Mouse (Mus musculus) forebrain, embryonic 14.5 days (tissue): ENCODE data around the gene Ramp1. TPM values are rescaled to one million over a fixed set of nuclear protein-coding genes. Genes with fewer than 3 reads are reported as not detected.

Experiments used
- ATAC-seq: fragments of 200-750 bp; cut with Nextera tagmentation; 2 replicates; pipeline ENCODE4 v1.8.0; 2017; ENCODE audit warnings: mild to moderate bottlenecking, moderate library complexity
- DNase-seq: peaks from one replicate; pipeline ENCODE4 v3.0.0-alpha.2; 2015; ENCODE audit warnings: low spot score
- H3K27ac ChIP-seq: fragments of 300-500 bp; sonication (generic); 2 replicates; pipeline ENCODE4 v1.5.1; 2014; ENCODE audit warnings: low read depth, mild to moderate bottlenecking, control low read depth, low read length, moderate library complexity
- H3K27me3 ChIP-seq: fragments of 300-500 bp; sonication (generic); replicated peaks from 2 replicates; pipeline ENCODE4 v1.6.1; 2014; ENCODE audit warnings: low read length, control low read depth, mixed read lengths; ENCODE audit not compliant: control insufficient read depth, insufficient read depth
- H3K36me3 ChIP-seq: fragments of 300-500 bp; sonication (generic); 2 replicates; pipeline ENCODE4 v1.6.1; 2014; ENCODE audit warnings: low read length, control low read depth; ENCODE audit not compliant: control insufficient read depth, insufficient read depth
- H3K4me1 ChIP-seq: fragments of 300-500 bp; sonication (generic); 2 replicates; pipeline ENCODE4 v1.6.1; 2014; ENCODE audit warnings: antibody characterized with exemption, low read length, control low read depth; ENCODE audit not compliant: control insufficient read depth, insufficient read depth
- H3K4me2 ChIP-seq: fragments of 300-500 bp; sonication (generic); 2 replicates; pipeline ENCODE4 v1.6.1; 2014; ENCODE audit warnings: mild to moderate bottlenecking, control low read depth, low read length
- H3K4me3 ChIP-seq: fragments of 300-500 bp; sonication (generic); 2 replicates; pipeline ENCODE4 v1.5.1; 2014; ENCODE audit warnings: low read depth, low read length, control low read depth
- H3K9ac ChIP-seq: fragments of 300-500 bp; sonication (generic); 2 replicates; pipeline ENCODE4 v1.6.1; 2014; ENCODE audit warnings: mild to moderate bottlenecking, low read length, control low read depth, moderate library complexity
- H3K9me3 ChIP-seq: fragments of 300-500 bp; sonication (generic); replicated peaks from 2 replicates; pipeline ENCODE4 v1.6.1; 2016; ENCODE audit warnings: low read length, control low read depth, mixed read lengths; ENCODE audit not compliant: control insufficient read depth
- WGBS: fragments of 180-500 bp; shearing (Covaris S2); extraction: QIAGEN DNeasy Blood & Tissue Kit; methylation state at CpG from one replicate; pipeline ENCODE4 v1.1.7; 2014; 5-methylcytosine and 5-hydroxymethylcytosine counted together
- polyA plus RNA-seq: library from polyadenylated mRNA; unstranded; fragments of >200 nt; fragmentation: Nextera tagmentation; extraction: Ambion mirVana; gene quantifications from 2 replicates; pipeline ENCODE4 v1.2.1, GENCODE M21; 2014

Ramp1 gene
- polyA plus RNA-seq, 1 experiment from 2014 or later = 3.0 TPM

DNA sequence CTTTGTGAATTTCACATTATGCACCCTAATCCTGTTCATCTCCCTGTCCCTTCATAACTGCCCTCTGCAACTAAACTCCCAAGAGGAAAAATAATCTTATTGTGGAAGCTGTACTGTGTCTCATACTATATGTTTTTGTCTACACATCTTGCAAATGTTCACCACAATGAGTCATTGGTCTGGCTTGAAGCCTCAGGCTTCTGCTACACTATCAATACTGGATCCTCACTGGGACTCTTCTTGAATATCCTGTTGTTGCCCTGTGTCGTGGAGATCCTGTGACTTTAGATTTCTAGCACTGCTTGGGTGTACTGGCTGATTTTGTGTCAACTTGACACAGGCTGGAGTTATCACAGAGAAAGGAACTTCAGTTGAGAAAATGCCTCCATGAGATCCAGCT lies 60.2 kb downstream of the Ramp1 start:
- H3K9ac ChIP-seq = no peak overlapping the region
- H3K36me3 ChIP-seq = no peaks in the 10 kb centered on the region
- 85% methylated on average over 1 of the region's 1 CpGs for WGBS
- H3K4me2 ChIP-seq = no peak overlapping the region
- no peaks in the 10 kb centered on the region for H3K27me3 ChIP-seq
- H3K9me3 ChIP-seq = no peaks in the 10 kb centered on the region
- H3K4me1 ChIP-seq = no peaks in the 10 kb centered on the region
- ATAC-seq (no peak), DNase-seq (no peak)
- H3K4me3 ChIP-seq = no peak overlapping the region
- H3K27ac ChIP-seq = no peak overlapping the region

DNA sequence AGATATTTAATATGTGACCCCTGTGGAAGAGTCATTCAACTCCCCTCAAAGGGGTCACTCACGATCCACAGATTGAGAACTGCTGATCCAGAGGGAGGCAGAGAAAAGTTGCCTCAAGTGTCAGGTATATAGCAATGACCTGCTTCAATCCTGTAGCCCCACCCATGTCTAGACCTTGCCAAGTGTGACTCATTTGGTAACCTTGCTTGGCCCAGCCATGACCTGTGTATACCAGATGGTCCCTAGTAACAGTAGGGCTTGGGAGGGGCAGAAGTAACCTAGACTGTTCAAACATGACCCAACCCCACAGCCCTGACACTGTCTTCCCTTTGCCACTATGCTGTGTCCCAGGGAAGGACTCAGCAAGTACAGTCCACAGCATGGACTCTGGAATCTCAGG lies 61.1 kb downstream of the Ramp1 start:
- ATAC-seq (no peak), DNase-seq (no peak)
- H3K4me2 ChIP-seq = no peak overlapping the region
- H3K4me3 ChIP-seq = no peak overlapping the region
- H3K9me3 ChIP-seq = no peaks in the 10 kb centered on the region
- H3K4me1 ChIP-seq = no peaks in the 10 kb centered on the region
- no peaks in the 10 kb centered on the region for H3K36me3 ChIP-seq
- H3K9ac ChIP-seq = no peak overlapping the region
- WGBS = 85% methylated on average over 1 of the region's 1 CpGs
- no peaks in the 10 kb centered on the region for H3K27me3 ChIP-seq
- no peak overlapping the region for H3K27ac ChIP-seq

DNA sequence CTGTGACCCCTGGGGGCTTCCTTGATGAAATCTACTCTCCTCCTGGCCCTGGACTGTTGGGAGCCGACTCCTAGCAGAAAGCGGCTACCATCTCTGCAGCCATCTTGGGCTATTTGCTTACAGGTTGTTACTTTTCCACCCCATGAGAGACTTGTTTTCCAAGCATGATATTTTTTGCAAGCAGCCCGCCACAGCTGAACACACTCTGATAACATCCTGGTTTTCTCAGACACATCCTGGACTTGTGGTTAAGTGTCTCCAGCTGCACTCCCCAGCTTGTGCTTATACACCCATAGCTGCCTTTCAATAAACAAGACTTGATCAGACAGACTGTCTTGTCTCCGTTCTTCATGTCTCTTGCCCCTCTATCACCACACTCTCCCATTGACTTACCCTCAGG lies 61.6 kb downstream of the Ramp1 start:
- H3K27ac ChIP-seq = no peak overlapping the region
- H3K9me3 ChIP-seq = no peaks in the 10 kb centered on the region
- no peaks in the 10 kb centered on the region for H3K4me1 ChIP-seq
- DNase-seq (no peak), ATAC-seq (no peak)
- H3K36me3 ChIP-seq = no peaks in the 10 kb centered on the region
- 85% methylated on average over 4 of the region's 4 CpGs for WGBS
- no peak overlapping the region for H3K4me2 ChIP-seq
- H3K4me3 ChIP-seq = no peak overlapping the region
- H3K9ac ChIP-seq = no peak overlapping the region
- H3K27me3 ChIP-seq = no peaks in the 10 kb centered on the region

DNA sequence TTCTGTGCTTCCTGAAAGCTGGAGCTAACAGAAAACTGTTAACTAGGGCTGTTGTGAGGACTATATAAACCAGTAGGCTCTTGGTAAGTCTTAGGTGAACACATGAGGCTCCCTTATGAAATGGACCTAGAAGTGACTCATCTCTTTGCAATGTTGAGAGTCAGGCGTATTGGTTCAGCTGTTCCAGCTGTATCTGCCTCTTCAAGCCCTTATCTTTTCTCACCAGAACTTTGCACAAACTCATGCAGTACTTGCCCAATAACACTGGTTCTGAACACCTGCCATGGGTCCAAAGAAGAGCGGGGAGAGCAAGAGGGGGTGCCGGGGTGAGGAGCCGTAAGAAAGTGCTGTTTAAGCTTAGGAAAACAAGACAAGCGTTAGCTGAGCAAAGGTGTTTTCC lies 68.6 kb downstream of the Ramp1 start:
- Histone ChIP-seq H3K36me3 (no peaks in the 10 kb centered on the region), H3K4me1 (peaks cover 15% of the 10 kb centered on the region), H3K9ac (no peak overlapping the region), H3K27me3 (no peaks in the 10 kb centered on the region), H3K27ac (no peak overlapping the region), H3K9me3 (no peaks in the 10 kb centered on the region), H3K4me2 (no peak overlapping the region), H3K4me3 (no peak overlapping the region)
- no peak for DNase-seq
- ATAC-seq = no peak
- 91% methylated on average over 5 of the region's 5 CpGs for WGBS

DNA sequence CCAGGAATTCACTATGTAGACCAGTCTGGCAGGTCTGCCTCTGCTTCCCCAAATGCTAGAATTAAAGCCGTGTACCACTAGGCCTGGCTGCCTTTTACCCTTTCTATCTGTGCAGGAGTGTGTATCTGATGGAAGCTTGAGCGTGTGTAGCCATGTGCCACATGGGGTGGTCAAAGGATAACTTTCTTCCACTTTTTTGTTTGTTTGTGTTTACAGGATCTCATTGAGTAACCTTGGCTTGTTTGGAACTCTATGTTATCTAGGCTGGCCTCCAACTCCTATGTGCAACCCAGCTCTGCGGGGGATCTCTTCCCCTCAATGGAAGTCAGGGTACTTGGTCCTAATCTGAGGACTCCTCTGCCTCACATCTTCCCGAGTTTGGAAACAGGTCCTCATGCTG lies 69.3 kb downstream of the Ramp1 start:
- H3K4me3 ChIP-seq = no peak overlapping the region
- H3K4me1 ChIP-seq = peaks cover 15% of the 10 kb centered on the region
- DNase-seq = no peak
- H3K36me3 ChIP-seq = no peaks in the 10 kb centered on the region
- H3K4me2 ChIP-seq = no peak overlapping the region
- H3K27me3 ChIP-seq = no peaks in the 10 kb centered on the region
- no peak for ATAC-seq
- no peak overlapping the region for H3K9ac ChIP-seq
- no peaks in the 10 kb centered on the region for H3K9me3 ChIP-seq
- WGBS = 50% methylated on average over 4 of the region's 4 CpGs
- H3K27ac ChIP-seq = no peak overlapping the region

DNA sequence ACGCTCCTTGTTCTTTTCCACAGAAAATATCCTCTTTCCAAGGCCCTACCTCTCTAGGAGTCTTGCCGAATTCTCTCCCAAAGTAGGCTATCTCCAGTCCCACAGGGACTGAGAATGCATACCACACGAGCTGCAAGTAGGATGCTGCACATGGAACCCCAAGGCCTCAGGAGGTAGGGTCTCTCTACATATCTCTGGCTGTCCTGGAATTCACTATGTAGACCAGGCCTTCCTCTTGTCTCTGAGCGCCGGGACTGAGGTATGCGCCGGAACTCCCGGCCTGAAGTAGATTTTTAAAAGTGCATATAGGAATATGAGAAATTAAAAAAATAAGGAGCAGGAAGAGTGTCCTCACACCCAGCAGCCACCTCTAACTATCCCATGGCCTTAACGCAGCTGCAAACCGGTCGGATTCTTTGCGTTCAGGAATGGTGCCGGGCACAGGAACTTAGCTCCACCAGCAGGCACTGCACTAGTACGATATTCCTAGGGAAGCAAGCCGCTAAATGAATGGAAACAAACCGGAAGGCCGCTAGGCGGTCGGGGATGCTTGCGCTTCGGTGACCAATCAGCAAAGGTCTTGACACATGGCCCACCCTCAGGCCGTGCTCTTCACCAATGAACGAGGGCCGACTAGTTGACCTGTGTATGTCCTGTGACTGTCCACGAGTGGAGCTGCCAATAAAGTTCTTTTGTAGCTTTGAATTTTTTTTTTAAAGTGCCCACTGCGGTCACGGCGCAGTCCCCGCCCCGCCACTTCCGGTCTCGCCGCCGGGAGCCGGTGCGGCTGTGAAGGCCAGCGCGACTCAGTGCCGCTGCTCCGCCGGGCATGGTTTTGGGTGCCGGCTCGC lies 70.2 kb downstream of the Ramp1 start, which contains the start of gene Ube2f:
Ube2f (plus strand) TSS at position 741 of the 851 bp plus-strand sequence.
- H3K4me1 ChIP-seq = peaks cover 15% of the 10 kb centered on the region
- under 1% methylated on average over 43 of the region's 43 CpGs for WGBS
- peak within 1 kb of the TSS; percentile 87 for H3K4me2 ChIP-seq
- H3K4me3 ChIP-seq = peak within 1 kb of the TSS; percentile 98
- peak within 1 kb of the TSS; percentile 95 for H3K9ac ChIP-seq
- H3K27me3 ChIP-seq = no peaks in the 10 kb centered on the region
- H3K27ac ChIP-seq = peak within 1 kb of the TSS; percentile 84
- ATAC-seq (peak; percentile 99), DNase-seq (peak; percentile 99)
- no peaks in the 10 kb centered on the region for H3K36me3 ChIP-seq
- H3K9me3 ChIP-seq = no peaks in the 10 kb centered on the region

DNA sequence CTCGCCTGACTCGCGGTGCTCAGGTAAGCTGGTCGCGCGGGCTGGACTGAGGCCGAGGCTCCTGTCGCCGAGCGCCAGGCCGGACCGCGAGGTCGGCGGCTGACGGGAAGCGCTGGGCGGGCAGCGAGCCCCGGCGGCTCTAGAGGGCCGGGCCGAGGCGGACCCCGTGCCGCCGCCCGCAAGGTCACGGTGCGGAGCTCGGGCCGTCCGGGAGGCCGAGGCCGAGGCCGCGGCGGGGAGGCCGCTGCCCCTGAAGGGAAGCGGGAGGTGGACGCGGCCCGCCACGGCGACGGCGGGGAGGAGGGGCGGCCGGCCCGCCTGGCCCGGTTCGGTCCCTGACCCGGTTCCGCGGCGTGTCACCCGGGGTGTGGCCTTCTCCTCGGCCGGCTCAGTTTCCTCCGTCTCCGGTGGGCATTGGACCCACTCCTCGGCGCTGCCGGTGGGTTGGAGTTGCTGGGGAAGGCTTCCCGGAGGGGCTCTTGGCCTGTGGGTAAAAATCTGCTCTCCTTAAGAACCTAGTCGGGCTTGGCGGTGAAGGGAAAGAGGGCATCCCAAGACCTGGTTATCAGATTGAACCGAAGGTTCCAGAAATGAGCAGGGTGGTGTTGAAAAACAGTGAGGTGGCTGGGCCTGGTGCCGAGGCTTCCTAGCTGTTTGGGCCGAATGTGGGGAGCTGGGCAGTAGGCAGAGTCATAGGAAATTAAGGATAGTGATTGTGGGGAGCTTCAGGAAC lies 71.0 kb downstream of the Ramp1 start:
- Histone ChIP-seq H3K4me1 (peaks cover 15% of the 10 kb centered on the region), H3K4me2 (peak overlapping the region; percentile 87), H3K27me3 (no peaks in the 10 kb centered on the region), H3K27ac (peak overlapping the region; percentile 84), H3K9me3 (no peaks in the 10 kb centered on the region), H3K9ac (peak overlapping the region; percentile 95), H3K36me3 (no peaks in the 10 kb centered on the region), H3K4me3 (peak overlapping the region; percentile 98)
- ATAC-seq (no peak), DNase-seq (peak; percentile 10)
- WGBS = under 1% methylated on average over 65 of the region's 70 CpGs

DNA sequence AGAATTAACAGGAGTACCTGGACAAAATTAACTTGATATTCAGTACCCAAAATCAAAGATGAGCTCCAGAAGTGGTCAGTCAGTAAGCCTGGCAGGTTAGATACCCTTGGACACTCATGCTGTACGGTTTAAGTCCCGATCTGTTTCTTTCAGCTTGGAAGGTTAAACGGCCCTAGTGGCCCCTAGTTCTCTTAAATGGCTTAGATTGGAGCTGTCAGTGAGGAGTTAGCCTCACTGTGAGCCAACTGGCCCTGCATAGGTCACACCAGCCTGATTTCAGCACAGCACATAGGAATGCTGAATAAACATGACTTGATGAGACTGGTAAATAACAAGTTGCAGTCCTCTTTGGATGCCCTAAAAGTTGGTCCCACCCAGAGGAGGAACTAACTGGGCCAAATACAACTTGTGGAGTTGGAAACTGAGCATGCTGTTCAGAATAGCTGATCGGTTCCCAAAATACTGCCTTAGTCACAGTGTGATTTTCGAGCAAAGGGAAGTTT lies 71.6 kb downstream of the Ramp1 start:
- Histone ChIP-seq H3K9me3 (no peaks in the 10 kb centered on the region), H3K36me3 (no peaks in the 10 kb centered on the region), H3K27ac (no peak overlapping the region), H3K4me1 (peaks cover 15% of the 10 kb centered on the region), H3K4me2 (peak overlapping the region; percentile 87), H3K27me3 (no peaks in the 10 kb centered on the region), H3K9ac (peak overlapping the region; percentile 95), H3K4me3 (peak overlapping the region; percentile 98)
- no peak for ATAC-seq
- no peak for DNase-seq
- 53% methylated on average over 5 of the region's 5 CpGs for WGBS
